Mouse (Mus musculus) cerebellum, postnatal 10 days (tissue): ENCODE results near the gene 5330417C22Rik.

ENCODE experiments used
- DNase-seq, 2 experiments: peaks; one replicate each; pipeline ENCODE4 v3.0.0; 2021; ENCODE audit warnings: mixed read lengths in 2 of 2

Gene 5330417C22Rik

DNA sequence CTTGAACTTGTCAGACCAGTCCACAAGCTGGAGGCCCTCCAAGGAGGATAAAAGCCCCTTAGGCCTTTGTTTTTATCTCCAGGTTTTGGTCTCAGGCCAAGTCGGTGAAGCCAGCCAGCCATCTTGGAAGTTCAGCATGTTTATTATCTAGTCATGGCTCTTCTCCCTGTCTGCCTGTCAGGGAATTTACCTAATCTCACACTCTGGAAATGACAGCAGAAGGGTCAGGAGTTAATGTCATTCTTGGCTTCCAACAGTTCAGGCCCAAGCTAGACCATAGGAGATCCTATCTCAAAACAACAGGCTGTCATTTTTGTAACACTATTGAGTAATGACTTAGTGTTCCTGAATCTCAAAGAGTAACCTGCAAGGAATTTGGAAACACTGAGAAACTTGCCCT is 82.2 kb downstream of the 5330417C22Rik start:
- no peak for DNase-seq

GRCm38 (mm10) chr3:108451969-108452368 is 84.4 kb downstream of the 5330417C22Rik start:
- no peak for DNase-seq

- no peak for DNase-seq
Observed at GRCm38 (mm10) chr3:108445366-108445705, 91.0 kb downstream of the 5330417C22Rik start.

DNA sequence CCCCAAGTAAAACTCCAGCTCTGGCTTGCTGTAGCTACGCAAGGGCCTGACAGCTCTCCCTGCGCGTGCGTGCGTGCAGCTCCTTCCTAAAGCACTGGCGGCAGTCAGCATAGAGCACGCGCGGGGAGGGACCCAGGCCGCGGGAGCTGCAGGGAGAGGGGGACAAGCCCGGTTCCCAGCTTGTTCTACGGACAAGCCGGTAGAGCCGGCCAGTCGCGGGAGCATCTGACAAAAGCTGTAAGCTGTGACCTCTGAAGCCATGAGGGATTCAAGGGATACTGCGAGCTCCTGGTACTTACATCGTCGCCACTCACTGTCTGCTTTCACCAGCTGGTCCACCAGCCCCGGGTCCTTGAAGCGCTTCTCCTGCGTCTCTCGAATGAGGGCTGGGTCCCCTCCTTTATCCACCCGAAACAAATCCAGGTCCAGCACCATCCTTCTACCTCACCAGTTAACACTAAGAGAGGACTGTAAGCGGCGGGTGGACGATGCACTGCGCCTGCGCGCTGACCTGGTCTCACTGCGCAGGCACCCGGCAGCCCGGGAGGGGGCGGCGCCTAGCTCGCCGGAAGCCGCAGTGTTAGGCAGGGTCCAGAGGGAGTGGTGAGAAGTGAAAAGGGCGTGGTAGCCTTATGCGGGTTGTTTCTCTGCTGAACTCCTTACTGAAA is 91.5 kb downstream of the 5330417C22Rik start, which contains the start of gene Sars:
Sars (minus strand) TSS at position 512 of the 668 bp plus-strand sequence.
- peak; percentile 96 to 97 for DNase-seq

GRCm38 (mm10) chr3:108444029-108444428 is 92.3 kb downstream of the 5330417C22Rik start:
- DNase-seq: peak; percentile 37 to 47

GRCm38 (mm10) chr3:108436380-108436714 is 100.0 kb downstream of the 5330417C22Rik start:
- no peak for DNase-seq

GRCm38 (mm10) chr3:108435701-108436379 is 100.5 kb downstream of the 5330417C22Rik start:
- no peak for DNase-seq

DNA sequence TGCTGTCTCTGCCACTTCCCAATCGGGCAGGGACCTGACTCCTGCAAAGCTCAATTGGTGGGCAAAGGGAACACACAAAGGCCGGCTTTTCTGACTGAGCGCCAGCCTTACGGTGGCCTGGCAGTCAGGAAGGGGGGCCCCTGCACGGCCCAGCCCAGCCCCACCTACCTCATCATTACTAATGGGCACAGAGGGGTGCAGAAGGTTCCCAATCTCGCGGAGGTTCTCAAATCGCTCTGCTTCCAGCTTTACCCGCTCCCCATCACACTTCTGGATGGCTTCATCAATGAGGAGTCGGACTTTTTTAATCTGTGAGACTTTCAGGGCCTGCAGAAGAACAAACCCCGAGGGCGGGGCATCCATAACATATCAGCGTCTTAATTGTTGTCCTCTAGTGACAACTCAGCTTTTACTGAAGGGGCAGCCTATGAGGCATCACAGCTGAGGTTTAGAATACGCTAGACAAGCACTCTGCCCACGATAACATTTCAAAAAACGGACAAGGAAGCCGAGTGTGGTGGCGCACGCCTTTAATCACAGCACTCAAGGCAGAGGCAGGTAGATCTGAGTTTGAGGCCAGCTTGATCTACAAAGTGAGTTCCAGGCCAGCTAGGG is 102.3 kb downstream of the 5330417C22Rik start:
- DNase-seq: no peak

DNA sequence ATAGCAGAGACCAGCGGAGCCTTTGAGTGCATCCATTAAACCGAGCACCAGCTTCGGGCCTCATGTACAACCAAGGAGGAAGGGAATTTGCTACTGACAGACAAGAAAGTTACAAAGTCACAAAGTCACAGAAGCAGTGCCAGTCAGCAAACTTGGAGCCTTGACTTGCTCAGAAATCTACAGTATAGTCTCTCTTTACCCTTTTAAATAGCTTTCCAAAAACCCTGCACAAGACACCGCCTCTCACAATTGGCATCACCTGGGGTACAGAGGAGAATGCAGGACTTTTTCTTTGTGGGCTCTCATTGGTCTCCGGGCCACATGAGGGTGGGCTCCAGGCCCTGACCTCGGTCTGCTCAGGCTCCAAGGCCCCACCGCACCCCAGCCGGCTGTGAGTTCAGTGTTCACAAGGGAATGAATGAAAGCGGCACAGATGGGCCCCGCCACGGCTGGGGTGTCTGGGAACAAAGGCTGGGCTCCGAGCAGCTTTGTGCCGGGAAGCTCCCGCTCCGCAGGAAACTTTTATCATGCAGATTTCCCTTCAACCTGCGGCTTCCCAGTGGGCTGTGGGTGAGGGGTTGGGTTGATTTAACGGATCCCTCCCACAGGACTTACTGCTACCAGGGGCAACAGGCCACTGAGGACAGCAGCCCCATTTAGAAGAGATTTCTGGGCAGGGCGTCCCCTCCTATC is 103.0 kb downstream of the 5330417C22Rik start:
- DNase-seq: peak; percentile 13 to 34

DNA sequence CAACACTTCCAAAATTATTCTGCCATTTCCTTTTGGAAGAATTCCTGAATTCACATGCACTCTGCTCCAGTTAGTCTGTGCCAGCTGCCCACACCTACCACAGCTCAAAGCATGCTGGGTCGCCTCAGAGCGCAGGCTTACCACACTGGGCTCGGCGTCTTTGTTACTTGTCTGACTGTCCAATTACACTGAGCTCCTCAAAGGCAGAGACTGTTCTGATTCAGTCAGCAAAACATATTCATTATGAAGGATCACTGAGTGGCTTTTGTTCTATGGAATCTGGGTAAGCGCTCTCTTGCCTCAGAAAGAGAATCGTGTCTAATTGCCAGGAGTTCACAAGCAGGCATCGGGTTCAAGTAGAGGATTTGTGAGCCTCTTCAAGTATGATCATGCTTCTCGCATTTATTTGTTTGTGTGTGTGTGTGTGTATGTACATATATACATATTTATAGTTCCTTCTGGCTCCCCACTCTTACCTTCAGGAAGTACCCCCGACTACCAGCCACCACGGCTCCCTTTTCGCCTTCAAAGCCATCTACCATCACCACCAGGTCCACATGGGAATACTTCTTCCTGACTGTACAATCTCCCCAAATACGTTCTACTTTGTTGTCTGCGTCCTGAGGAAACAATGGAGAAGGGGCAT is 103.7 kb downstream of the 5330417C22Rik start:
- no peak for DNase-seq

- peak in 1 of 2 experiments; percentile 30 for DNase-seq
Observed at GRCm38 (mm10) chr3:108425624-108426018, 110.7 kb downstream of the 5330417C22Rik start.

GRCm38 (mm10) chr3:108424944-108425623 is 111.3 kb downstream of the 5330417C22Rik start:
- peak; percentile 43 to 45 for DNase-seq

GRCm38 (mm10) chr3:108423844-108424801 is 112.2 kb downstream of the 5330417C22Rik start:
- DNase-seq: peak; percentile 84 to 86

DNA sequence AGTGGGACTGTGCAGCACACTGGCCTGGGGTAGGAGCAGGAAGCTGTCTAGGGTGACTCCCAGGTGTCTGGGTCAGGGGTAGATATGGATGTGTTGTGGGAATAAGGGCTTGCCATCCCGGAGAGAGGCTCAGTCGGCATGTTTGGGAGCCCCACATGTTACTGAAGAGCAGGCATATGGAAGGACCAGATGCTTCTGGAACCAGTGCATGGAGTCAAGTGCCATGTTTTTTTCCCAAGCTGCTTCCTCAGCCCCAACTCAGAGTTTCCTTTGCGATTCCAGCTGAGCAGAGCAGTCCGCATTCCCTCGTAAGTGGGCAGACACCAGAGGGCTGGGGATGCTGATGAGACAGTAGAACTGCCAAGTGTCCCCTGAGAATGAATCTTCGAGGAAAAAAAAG is 113.3 kb downstream of the 5330417C22Rik start:
- DNase-seq: peak; percentile 27 to 39

DNA sequence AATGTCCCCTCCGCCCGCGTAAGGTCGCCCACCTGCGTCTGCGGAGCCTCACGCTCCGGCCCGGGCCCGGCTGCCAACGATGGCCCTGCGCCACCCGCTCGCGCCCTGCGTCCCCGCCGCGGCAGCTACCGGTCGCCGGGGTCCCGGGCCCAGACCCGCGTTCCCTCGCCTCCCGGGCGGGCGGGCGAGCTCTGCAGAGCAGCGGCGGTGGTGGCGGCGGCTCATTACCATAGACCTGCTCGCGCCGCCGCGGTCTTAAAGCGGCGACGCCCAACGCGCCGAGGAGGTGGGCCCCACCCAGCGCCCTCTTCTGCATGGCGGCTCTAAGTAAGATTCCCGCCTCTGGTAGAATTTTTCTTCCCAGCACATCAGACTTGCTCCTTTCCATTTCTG is 120.5 kb downstream of the 5330417C22Rik start:
- DNase-seq: peak; percentile 93 to 95

- DNase-seq: peak; percentile 67 to 75
Observed at GRCm38 (mm10) chr3:108414857-108415830, 121.2 kb downstream of the 5330417C22Rik start, which contains the start of gene Celsr2. Celsr2 (minus strand) TSS chr3:108415552.

DNA sequence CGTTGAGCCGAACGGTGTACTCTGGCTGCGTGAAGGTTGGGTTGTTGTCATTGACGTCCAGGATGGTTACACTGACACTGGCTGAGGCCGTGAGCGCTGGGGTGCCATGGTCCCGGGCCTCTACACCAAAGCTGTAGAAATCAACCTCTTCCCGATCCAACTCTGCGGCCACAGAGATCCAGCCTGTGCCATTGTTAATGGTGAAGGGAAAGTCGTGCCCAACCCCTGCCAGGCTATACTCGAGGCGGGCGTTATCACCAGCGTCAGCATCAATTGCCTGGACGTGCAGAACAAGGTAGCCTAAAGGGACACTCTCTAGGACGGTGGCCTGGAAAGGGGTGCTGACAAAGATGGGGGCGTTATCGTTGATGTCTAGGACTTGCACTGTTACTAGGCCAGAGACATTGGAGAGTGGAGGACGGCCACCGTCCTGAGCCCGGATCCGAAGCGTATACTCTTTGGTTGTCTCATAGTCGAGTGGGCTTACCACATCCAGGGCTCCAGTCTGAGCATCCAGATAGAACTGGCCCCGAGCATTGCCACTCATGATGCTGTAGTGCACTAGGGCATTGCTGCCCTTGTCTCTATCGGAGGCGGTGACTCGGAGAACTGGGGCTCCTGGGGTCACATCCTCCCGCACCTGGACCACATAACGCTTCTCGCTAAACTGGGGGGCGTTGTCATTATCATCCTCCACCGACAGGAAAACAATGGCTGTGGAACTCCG is 122.5 kb downstream of the 5330417C22Rik start:
- DNase-seq: peak; percentile 11 to 16

- DNase-seq: peak; percentile 94 to 96
Observed at GRCm38 (mm10) chr3:108411754-108412121, 124.6 kb downstream of the 5330417C22Rik start.
